Mouse (Mus musculus): ENCODE measurements at regions not wholly inside any gene's neighbourhood (a gene's known extent, or its start where the extent isn't known, plus 50 kb on each side); places are given as distances from the start of the nearest gene placed in this dataset.

DNA sequence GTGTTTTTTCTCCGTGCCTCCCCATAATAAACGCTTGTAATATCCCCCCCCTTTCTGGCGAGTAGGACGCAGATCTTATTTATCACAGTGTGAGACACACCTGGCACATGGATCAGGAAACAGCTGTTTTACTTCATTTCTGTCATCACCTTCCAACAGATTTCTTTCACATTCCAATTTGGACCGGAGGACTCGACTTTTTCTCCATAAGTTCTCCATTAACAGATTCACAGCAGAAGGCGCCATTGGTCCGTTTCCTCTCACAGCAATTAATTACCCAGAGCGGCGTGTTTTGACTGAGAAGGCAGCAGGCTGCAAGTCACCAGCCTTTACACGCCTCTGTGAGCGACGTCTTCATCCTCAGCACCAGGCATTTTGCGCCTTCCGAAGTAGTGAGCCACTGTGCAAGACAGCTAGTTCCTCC is 258.1 kb upstream of the Nt5e start:
- DNase-seq (ENCODE audit: low spot score in 2 of 2): no peak

DNA sequence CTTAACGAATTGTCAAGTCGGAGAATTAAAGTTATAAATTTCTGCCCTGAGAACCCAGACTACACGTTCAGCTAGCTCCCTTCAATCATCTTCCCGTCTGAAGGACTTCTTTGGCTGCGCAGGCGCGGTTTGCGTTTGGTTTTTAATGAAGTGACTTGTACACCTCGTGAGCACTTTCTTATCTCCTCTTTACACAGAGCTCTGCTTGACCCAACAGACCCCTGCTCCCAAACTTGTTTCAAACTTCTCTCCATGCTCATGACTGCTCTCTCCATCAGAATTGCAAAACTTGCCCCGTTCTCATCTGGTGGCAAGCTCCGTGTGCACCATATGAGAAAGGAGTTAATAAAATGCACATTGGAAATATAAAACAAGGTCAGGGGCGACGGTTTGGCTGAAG is 257.2 kb upstream of the Nt5e start:
- no peak for DNase-seq (ENCODE audit: low spot score in 2 of 2)

DNA sequence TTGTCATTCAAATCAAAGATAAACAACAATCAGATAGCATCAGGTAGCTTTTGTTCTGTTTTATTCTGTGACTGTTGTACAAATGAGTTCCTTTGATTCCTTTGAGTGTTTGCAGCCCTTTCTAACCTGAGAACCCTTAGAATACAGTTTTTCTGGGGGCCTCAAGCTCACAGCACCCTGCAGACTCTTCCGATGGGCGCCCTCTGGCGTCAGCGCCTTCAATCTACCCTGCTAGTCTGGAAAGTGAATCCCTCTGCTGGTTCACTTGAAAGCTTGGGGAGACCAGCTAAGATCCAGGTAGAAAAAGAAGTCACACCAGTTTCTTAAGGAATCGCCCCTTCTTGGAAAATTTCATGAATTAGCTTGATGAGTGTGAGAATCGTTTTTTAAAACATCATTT is 253.8 kb upstream of the Nt5e start:
- peak in 1 of 2 experiments; percentile 59 for DNase-seq (ENCODE audit: low spot score in 2 of 2)

DNA sequence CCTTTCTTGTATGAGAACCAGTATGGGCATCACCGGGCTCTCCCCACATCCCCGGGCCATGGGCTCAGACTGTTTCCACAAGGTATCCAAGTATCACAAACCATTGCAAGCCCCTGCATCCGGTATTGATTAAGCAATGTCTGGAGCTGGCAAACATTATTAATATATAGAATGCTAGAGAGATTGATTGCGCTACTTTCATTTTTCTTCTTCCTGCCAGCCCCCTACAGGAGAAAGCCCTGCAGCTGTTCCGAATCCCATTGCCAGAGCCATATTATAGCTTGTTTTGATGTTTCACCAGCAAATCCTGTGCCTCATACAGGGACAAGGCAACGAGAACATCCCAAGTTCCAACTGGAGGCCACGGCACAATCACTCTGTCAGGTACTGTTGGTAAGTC is 253.4 kb upstream of the Nt5e start:
- no peak for DNase-seq (ENCODE audit: low spot score in 2 of 2)

DNA sequence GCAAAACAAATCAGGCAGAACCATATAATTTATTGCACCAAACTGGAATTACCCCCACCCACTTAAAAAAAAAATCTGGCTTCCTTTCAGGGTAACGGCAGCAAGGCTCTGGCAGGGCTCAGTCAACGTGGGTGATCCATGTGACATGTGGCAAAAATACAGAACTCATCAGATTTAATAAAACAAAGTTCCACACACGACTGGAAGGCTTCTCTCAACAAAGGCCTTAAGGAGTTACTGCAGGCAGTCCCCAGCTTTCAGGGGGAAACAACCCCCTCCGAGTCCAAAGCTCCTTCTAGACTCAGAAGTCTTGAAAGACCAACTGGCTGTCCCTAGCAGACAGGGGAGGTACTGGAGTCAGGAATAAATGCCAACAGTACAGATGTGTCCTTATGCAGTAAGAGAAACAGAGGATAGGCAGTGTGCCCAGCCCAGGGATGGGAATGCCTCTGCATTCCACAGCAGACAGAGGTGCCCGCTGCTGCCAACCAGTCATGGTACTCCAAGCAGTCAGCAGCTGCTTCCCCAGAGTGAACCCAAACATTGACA is 244.0 kb upstream of the Nt5e start:
- DNase-seq (ENCODE audit: low spot score in 2 of 2): no peak

DNA sequence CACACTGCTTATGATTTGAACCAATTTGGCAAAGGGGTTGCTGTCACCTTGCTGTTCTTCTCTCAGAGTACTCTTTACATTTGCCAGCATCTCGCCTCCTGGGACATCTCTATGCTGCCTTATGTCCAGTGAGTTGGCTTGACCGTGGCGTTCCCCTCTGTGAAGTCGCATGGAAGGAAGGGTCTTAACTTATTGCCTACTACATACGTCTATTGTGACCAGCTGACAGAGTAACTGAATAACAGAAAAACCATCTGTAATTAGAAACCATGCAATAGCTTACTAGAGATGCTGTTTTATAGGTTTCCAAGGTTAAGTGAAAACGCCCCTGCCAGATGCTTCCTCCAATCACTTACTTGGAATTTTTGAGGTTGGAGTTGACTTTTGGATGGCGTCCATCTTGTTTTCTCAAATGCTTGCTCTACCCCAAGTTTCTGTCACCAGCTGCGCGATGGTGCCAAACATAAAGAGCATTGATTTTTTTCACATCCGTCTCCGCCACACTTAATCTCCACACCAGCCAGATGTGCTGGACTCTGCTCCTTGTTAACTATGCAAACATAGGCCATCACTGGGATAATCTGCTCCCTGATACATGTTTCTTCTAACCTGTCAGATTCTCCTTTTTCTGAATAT is 241.7 kb upstream of the Nt5e start:
- DNase-seq (ENCODE audit: low spot score in 2 of 2): no peak

DNA sequence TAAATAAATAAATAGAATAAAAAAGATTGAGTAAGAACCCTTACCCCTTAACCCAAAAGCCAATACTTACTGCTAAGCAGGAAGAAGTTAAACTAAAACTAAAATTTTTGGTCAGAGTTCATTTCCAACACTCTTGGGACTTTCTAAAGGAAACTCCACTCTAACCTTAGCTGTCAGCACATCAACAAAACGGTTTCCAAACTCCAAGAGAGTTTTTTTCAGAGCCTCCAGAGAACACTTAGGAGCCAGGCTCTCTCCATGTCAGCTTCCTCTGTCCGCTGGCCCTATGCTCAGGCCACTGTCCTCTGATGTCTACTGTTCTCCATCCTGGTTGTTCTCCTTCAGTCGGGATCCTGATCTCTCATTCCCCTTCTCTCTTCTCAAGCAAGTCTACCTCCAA is 241.1 kb upstream of the Nt5e start:
- no peak for DNase-seq (ENCODE audit: low spot score in 2 of 2)

DNA sequence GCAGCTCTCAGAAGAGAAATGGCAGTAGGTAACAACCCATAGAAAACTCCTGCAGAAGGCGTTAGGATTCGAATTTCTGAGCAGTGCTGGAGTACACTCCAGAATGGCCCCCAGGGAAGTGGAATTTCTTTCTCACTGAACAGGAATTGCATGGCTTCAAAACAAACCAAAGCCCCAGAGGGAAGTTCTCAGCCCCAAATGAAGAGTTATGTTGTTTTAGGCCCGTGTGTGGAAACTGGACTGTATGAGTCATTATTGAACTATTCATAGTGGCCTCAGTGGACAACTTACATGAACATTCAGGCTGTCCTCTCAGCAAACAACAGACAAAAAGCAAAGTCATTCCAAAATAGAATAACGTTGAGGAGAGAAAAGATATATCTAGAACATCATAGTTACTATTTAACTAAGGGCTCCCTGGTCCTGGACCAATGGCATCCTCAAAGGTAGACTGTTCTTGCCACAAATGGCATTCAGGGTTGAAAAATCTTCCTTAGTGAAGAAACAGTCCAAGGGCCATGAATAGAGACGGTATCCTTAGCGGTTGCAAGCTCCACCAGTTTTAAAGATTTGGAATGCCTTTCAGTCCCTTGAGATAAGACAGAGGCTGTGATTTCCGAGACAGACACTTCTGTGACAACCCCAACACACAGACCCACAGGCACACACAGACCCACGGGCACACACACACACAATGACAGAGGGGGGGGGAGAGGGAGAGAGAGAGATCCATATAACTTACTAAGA is 235.0 kb upstream of the Nt5e start:
- no peak for DNase-seq (ENCODE audit: low spot score in 2 of 2)

DNA sequence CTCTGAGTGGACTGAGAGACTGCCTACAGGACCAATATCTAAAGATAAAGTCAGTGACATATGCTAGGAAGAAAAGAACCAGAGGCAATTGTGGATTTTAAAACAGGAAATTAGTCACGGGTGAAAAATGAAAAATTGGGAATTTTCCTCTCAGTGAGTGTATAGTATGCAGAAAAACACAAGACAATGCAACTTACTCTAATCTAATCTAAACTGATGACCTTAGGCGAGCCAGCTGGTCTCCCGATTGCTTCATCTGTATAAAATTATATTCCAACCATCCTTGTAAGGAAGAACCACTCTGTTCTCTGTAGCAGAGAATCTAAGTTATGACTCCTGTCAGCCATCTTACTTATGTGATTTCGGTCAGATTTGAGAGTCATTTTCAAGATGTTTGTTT is 234.4 kb upstream of the Nt5e start:
- no peak for DNase-seq (ENCODE audit: low spot score in 2 of 2)

DNA sequence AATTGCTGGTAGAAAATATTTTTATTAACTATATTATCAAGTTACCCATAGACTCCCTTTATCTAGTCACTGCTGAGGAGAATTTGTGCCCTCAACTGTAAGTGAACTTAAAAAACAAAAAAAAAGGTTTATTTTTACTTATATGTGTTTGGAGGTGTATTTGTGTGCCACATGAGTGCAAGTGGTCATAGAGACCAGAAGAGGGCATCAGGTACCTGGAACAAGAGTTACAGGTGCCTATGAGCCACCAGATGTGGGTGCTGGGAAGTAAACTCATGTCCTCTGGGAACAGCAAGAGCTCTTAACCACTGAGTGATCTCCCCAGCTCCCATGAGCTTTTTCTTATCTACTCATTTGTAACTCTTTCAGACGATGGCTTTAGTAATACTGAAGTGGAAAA is 213.9 kb upstream of the Nt5e start:
- DNase-seq (ENCODE audit: low spot score in 2 of 2): no peak

DNA sequence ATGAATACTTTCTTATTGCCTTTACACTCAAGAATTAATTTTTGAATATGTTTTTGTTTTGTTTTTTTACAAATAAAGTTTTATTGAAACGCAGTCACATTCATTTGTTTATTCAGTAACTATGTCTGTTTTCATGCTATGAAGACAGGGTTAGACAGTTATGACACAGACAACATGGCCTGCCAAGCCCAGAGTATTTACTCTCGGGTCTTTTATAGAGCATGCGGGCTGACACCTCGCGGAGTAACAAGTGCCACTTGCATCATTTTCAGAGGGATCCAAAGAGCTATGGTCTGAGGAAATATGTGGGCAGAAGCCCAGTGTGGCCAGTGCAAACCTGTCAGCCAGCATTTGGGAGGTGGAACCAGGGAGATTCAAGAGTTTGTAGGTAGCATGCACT is 206.5 kb upstream of the Nt5e start:
- no peak for DNase-seq (ENCODE audit: low spot score in 2 of 2)

DNA sequence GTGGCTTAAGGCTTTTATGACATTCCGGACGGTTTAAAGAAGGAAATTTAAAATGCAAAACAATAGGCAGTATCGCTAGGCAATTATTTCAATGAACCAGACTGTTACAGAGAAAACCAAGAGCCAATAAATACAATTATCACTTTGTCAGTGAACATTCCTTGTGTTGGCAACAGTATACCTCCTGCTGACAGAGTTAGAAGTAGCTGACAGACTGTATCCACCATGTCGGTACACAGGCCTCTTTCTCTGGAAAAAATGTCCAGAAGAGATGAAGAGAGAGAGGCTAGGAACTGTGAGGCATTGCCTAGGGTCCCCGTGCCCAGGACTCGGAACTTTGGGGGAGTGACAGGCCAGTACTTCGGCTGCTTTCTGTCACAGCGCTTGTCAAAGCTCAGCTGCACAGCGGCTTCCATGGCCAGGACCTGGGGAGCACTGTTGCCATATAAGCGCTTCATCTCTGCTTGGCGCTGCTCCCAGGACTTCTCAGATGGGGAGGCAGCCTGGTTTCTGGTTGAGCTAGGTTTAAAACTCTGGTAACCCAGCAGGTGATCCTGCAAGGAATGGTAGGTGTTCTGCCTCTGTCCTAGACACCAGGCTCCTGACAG is 205.9 kb upstream of the Nt5e start:
- no peak for DNase-seq (ENCODE audit: low spot score in 2 of 2)

DNA sequence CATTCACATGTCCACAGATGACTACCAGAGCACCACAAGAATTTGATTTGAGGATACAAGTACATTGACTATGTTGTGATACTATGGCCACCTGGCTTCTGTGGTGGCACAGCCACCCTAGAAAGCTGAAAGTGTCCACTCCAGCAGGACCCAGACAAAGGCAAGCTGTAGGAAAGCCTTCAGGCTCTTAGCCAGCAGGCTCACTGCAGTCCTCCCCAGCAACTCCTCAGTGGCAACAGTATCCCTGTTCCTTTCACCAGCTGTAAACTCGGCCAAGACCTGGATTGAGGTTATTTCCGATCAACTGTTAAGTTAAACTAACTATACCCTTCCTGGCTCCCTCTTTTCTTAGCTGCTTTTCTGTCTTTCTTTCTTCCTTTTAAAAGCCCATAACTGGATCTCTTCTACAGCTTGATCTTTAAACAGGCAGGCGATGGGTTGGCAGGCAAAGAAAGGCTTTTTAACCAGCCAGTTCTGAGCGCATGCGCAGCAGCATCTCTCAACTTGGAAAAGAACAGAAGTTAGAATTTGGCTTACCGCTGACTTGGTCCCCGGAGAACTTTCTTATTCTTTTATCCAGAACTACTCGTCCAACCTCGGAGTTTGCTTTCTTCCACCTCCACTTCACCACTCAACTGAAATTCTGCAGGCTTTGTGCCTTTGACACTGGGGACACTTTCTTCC is 202.5 kb upstream of the Nt5e start:
- DNase-seq (ENCODE audit: low spot score in 2 of 2): peak in 1 of 2 experiments; percentile 33

DNA sequence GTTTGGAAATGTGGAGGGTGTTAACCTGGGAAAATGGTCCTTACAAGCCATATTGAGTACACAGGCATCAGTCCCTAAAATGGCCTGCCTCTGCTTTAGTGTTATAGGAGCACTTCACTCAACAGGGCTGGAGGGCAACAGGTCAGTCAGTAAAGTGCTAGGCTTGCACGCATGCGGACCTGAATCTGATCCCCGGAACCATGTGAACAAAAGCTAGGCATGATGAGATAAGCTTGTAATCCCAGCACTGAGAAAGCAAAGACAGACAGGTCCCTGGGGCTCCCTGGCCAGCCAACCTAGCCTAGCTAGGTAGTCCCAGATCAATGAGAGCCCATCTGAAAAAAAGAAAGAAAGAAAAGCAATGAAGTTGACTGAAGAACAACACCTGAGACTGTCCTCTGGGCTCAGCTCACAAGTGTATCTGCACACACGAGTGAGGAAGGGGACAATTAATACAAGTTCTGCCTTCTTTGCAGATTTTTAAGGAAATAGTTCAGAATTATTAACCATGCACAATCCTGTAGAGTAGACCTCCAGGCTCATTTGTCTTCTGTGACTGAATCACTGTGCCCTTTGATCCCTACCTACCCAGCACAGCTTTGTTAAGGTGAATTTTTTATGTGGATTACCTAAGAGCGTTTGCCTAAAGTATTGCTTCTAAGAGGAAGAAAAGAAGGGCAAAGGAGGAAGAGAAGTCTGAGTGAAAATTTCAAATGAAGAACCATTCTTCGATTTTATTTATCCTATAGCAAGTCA is 163.8 kb upstream of the Nt5e start:
- no peak for DNase-seq (ENCODE audit: low spot score in 2 of 2)

DNA sequence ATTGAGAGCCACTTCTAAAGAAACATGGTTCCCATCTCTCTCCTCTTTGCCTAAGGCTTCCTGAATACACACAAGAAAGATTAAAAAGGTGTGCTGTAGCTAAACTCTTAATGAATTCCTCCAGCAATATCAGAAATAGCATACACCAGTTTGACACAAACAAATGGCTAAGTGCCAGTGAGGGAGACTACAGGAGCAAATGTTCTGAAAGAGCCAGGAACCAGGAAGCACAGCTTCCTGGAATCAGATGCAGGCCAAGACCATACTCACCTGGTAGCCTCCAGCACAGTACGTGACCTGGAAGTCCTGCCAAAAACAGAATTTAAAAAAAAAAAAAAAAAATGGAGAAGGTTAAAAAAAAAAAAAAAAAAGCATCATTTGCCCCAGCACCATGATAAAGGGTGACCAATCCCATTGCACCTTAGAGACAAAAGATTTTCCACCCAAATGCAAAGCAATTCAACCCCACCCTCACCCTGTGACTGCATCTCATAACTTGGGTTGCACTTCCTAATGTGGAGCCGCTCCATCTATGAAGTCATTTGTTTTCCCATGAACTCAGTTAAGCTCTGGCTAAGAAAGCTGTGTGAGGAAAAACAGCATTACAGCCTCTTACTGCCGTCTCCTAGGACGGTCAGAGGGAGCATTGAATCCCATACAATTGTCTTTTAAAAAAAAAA is 149.3 kb upstream of the Nt5e start:
- DNase-seq (ENCODE audit: low spot score in 2 of 2): no peak

DNA sequence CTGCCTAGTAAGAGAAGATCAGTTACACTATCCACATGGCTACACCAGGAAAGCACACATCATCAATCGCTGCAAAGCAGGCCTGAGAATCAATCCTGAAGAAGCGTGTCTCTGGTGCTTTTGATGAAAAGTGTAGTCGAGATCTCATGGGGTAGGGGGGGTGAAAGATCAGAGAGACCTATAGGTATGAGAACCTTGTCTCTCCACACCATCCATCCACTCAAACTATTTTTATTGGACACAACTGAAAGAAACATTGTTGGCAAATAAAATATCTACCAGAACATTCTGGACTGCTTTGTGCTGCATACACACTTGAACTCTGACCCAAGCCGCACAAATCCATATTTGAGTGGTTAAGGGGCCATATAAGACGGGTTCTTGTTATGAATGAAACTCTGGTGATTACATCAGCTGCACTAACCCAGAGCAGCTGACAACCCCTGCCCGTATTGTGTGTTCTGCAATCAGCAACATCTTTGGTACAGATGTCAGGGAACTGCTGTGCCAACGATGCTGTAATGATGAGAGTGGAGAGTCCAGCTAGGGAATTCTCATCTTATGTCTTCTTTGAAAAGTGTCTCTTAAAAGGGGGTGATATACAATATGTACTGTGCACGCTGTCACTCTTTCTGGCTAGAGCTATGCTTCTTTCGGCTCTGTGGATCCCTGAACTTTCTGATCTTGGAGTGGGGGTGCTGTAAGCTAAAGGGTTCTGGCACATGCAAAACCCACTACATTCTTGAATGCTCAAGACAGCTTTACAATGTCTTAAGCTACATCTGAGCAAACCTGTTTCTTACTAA is 145.6 kb upstream of the Nt5e start:
- DNase-seq (ENCODE audit: low spot score in 2 of 2): no peak

DNA sequence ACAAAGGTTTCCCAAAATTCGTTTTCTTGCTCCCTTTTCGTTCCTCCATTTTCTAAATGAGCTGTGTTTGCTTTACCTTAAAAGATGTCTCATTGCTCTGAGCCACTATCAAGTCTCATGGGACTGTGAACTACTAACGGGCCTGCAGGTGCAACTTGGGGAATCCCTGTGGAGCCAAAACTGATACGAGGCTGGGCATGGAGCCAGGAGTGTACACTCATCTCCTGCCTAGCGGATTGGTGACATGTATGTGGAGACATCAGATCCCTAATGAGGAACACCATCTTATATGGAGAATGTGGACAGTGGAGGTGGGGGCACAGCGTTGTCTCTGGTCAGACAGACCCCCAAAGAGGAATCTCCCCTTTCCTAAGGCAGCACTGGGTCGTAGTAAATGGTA is 119.6 kb upstream of the Nt5e start:
- DNase-seq (ENCODE audit: low spot score in 2 of 2): no peak

DNA sequence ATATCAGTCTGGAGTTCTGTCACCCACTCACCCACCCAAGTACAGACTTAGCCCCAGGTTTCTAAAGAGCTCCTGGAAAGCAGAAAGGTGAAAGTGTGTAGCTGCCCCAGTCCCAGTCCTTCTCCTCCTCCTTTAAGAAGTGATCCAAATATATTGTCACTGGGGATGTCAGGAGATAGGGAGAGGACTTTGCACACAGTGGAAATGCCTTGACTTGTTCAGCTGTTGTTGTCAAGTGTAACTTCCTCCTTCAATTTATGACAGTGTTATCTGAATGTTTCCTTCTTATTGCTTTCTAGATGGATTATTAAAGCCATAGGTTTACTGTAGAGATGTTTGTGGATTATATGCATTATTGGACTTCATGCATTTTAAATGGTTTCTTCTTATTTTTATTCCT is 119.0 kb upstream of the Nt5e start:
- no peak for DNase-seq (ENCODE audit: low spot score in 2 of 2)

DNA sequence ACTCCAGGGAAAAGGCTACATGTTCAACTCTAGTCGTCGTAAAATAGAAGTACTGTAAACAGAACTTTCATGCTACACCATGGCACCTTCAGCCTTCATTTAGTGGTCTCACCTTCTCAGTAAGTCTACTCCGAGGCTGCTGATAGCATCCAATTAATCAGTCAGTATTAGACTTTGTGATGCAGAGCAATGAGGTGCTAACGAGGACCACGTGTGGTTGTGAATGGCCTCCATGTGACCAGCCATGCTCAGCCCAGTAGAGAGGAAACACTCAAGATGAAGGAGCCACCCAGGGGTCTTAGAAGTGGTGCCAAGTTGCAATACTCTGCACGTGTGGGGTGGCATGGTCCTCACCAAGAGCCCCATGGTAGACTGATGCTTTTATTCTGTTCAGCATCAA is 112.2 kb upstream of the Nt5e start:
- no peak for DNase-seq (ENCODE audit: low spot score in 2 of 2)

DNA sequence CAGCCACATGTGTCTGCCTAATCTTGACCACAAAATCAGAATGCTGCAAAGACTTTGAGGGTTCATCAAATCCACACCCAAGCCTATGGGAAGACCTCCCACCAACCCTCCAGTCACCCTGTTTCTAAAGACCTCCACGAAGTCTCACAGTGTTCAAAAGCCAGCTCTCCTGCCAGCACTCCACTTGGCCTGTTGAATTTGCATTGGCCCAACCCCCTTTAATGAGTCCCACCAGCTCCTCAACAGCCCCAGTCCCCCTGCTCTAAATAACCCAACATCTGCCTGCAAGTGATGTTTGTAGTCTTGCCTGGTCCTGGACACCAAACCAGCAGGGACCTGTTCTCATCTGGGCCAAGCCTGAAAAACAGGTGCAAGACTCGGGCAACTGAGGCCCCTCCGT is 106.6 kb upstream of the Nt5e start:
- DNase-seq (ENCODE audit: low spot score in 2 of 2): no peak
